Mouse (Mus musculus): ENCODE results near the gene Vav3.
A peak's percentile ranks its signal among the peaks of the same experiment; 100 is the strongest.

The Vav3 gene

DNA sequence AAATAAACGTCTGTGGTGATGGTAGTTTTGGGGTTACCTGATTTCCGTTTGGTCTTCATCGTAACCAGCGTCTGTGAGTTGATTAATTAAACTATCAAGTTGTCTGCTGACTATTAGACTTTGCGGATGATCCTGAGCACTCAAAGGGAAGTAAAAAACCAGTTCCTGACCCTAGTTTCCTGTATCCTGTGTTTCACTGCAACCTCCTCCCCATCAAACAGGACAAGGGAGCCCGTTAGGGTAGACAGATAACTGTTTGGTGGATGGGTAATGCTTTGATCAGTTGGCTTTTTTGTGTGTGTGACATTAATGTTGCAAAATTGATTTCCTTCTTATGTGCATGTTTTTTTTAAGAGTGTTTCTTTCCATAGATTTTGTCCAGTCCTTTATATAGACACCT lies 12.2 kb downstream of the Vav3 start:
- DNase-seq (ENCODE audit: low spot score in 2 of 2) = no peak

DNA sequence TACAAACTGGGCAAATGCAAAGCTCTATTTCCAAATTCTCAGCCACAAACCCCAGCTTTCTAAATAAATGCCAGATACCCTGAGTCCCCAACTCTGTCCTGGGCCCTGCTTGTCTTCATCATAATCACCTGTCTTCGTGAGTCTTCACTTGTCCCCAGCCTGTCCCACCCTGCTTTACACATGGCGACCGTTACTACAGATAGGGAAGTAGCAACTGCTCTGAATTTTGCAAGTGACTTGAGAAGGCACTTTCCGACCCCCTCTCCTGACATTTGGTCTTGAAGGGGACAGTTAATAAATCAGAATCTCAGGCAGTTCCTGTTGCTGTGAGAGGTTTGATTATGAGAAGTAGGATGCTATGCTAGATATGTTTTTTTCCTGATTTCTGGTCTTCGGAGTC lies 13.4 kb downstream of the Vav3 start:
- DNase-seq (ENCODE audit: low spot score in 2 of 2) = no peak

- no peak for DNase-seq (ENCODE audit: low spot score in 2 of 2)
Observed at GRCm38 (mm10) chr3:109355158-109355557, 14.7 kb downstream of the Vav3 start.

DNA sequence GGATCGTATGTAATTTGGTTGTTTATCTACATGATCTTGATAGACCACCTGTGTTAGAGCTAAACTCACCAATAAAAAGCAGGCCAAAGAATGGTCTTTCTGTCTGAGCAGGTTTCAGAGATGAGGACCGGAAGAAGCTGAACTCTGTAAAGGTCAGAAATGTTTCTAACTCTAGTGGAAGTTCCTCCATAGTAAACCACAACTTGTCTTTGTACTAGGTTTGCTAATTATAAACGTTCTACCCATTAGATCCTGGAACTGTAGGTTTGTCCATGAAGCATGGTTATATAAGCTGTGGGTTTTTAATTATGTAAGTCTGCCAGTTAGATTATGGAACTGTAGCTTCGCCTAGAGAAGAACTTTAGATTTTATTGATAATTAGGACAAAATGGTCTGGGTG lies 20.3 kb downstream of the Vav3 start:
- DNase-seq (ENCODE audit: low spot score in 2 of 2) = no peak

- no peak for DNase-seq (ENCODE audit: low spot score in 2 of 2)
Observed at GRCm38 (mm10) chr3:109361882-109362281, 21.4 kb downstream of the Vav3 start.

DNA sequence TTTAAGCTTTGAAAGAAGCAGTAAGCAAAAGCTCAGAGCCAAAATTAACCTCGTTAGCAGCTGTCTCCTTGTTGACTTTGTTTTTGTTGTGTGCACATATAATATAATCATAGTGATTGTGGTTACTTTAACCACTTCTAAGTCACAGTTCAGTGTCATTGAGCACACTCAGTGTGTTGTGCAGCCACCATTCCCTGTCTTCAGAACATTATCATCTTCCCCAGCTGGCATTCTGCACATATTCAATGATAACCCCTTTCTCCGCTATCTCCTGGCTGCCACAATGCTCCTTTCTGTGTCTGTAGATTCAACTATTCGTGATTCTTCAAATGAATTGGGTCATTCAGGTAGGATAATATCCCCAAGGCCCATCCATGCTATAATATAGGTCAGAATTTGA lies 21.9 kb downstream of the Vav3 start:
- no peak for DNase-seq (ENCODE audit: low spot score in 2 of 2)

GRCm38 (mm10) chr3:109363522-109363921 lies 23.1 kb downstream of the Vav3 start:
- DNase-seq (ENCODE audit: low spot score in 2 of 2) = no peak

- DNase-seq (ENCODE audit: low spot score in 2 of 2) = no peak
Observed at GRCm38 (mm10) chr3:109365875-109366274, 25.4 kb downstream of the Vav3 start.

- DNase-seq (ENCODE audit: low spot score in 2 of 2) = peak in 1 of 2 experiments; percentile 2
Observed at GRCm38 (mm10) chr3:109366411-109366851, 26.0 kb downstream of the Vav3 start.

GRCm38 (mm10) chr3:109368383-109369289 lies 28.2 kb downstream of the Vav3 start:
- no peak for DNase-seq (ENCODE audit: low spot score in 2 of 2)

- no peak for DNase-seq (ENCODE audit: low spot score in 2 of 2)
Observed at GRCm38 (mm10) chr3:109371576-109371975, 31.1 kb downstream of the Vav3 start.

- no peak for DNase-seq (ENCODE audit: low spot score in 2 of 2)
Observed at GRCm38 (mm10) chr3:109372678-109373077, 32.2 kb downstream of the Vav3 start.

GRCm38 (mm10) chr3:109378278-109378677 lies 37.8 kb downstream of the Vav3 start:
- DNase-seq (ENCODE audit: low spot score in 2 of 2) = no peak

- no peak for DNase-seq (ENCODE audit: low spot score in 2 of 2)
Observed at GRCm38 (mm10) chr3:109378684-109379083, 38.2 kb downstream of the Vav3 start.

DNA sequence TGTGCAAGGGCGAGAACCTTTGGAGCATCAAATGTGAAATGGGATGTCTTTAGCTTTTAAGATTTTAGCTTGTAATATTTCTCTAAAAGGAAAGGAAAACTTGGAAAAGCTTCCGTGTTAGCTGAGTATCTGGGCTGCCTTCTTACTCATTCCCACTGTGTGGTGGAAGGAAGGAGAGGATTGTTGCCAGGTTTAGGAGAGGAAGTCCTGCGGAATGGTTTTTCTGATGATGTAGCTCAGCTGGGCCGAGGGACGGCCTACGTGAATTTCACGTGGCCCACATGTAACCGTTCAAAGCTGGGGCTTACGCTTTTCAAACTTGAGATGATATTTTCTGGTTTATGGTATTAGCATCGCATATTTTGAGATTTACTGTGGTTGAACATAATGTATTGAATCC lies 48.3 kb downstream of the Vav3 start:
- DNase-seq (ENCODE audit: low spot score in 2 of 2) = no peak

DNA sequence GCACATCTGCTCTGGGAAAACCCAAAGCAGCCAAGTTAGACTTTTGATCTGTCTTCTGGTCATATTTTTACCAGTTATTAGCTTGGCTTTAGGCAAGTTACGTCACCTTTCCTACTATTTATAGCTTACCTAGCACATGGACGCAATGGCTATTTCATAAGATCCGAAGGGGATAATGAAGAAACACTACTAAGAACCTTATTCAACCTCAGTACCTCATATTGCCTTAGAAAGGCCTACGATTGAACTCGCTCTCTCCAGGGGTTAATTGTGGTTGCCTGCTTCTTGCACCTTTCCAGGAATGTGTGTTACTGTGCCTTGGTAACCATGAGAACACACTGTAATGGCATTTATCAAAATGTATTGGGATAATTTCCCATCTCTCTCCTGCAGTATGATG lies 61.1 kb downstream of the Vav3 start:
- no peak for DNase-seq (ENCODE audit: low spot score in 2 of 2)

- no peak for DNase-seq (ENCODE audit: low spot score in 2 of 2)
Observed at GRCm38 (mm10) chr3:109411294-109411693, 70.8 kb downstream of the Vav3 start.

- DNase-seq (ENCODE audit: low spot score in 2 of 2) = no peak
Observed at GRCm38 (mm10) chr3:109420403-109420802, 80.0 kb downstream of the Vav3 start.

DNA sequence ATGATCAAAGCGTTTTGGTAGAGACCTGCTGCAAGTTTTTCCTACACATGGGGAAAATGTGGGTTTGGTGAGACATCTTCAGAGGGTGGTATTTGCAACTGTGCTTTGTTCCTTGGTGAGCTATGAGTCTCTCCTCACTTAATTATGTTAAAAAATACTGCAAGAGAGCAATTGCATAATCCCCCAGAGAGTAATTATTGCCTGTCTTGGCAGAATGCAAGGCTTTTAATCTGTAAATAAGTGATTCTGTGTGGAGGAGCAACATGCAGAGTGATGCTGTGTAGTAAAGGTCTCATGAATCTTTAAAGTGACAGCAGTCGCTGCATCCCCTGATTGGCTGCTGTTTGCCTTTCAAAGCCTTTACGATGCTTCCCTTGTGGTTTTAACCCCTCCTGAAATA lies 80.6 kb downstream of the Vav3 start:
- DNase-seq (ENCODE audit: low spot score in 2 of 2) = no peak

DNA sequence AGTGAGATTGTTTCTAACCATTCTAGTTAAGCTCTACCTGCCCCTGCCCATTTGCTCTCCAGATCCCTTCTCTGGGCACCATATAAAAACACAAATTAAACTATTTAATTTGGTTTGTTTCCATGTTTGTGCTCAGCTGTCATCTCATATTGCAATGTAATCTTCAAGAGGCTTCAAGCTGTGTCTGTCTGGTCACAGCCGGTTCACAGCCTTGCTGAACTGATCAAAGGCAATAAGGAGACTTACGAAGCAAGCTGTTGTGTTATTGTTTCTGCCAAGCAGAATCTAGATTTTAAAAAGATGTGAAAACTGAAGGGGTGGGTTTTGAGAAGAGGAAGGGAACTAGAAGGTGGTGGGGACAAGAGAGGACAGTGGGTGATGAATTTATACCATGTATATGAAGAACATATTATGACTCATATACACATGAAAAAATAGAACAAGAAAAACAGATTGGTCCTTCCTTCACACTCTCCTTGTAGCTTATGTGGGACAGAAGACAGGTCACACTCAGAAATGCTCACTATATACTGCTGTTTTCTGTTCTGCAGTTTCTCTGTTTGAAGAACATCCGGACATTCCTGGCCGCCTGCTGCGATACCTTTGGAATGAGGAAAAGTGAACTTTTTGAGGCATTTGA lies 83.1 kb downstream of the Vav3 start:
- DNase-seq (ENCODE audit: low spot score in 2 of 2) = no peak

GRCm38 (mm10) chr3:109431285-109431684 lies 90.8 kb downstream of the Vav3 start:
- DNase-seq (ENCODE audit: low spot score in 2 of 2) = no peak

- no peak for DNase-seq (ENCODE audit: low spot score in 2 of 2)
Observed at GRCm38 (mm10) chr3:109438552-109438951, 98.1 kb downstream of the Vav3 start.

GRCm38 (mm10) chr3:109439253-109439652 lies 98.8 kb downstream of the Vav3 start:
- no peak for DNase-seq (ENCODE audit: low spot score in 2 of 2)

Data from urinary bladder, postnatal 36 days (tissue).